Mouse (Mus musculus): ENCODE results near the gene Cmtm6.
"Not testable (repeated sequence)": the region's sequence is repeated elsewhere in the genome, so short reads cannot be mapped to it uniquely, and the experiment has no call there.

Cmtm6 gene

GRCm38 (mm10) chr9:114731011-114731755 lies at the start of gene Cmtm6:
Cmtm6 (plus strand) TSS chr9:114731116.
- peak; percentile 94 to 95 for DNase-seq

GRCm38 (mm10) chr9:114682193-114682592 lies 48.7 kb upstream of the Cmtm6 start:
- no peak for DNase-seq

- DNase-seq: no peak
Observed at GRCm38 (mm10) chr9:114686245-114686644, 44.7 kb upstream of the Cmtm6 start.

GRCm38 (mm10) chr9:114687639-114688038 lies 43.3 kb upstream of the Cmtm6 start:
- no peak for DNase-seq

- DNase-seq: peak; percentile 93 to 94
Observed at GRCm38 (mm10) chr9:114688252-114688952, 42.5 kb upstream of the Cmtm6 start, which contains the start of gene Dync1li1. Dync1li1 (plus strand) TSS chr9:114688790.

- no peak for DNase-seq
Observed at GRCm38 (mm10) chr9:114688953-114689407, 41.9 kb upstream of the Cmtm6 start.

- DNase-seq: no peak
Observed at GRCm38 (mm10) chr9:114690119-114690601, 40.8 kb upstream of the Cmtm6 start.

GRCm38 (mm10) chr9:114691112-114691511 lies 39.8 kb upstream of the Cmtm6 start:
- no peak for DNase-seq

GRCm38 (mm10) chr9:114695662-114696061 lies 35.3 kb upstream of the Cmtm6 start:
- not testable (repeated sequence) for DNase-seq

GRCm38 (mm10) chr9:114697072-114697471 lies 33.8 kb upstream of the Cmtm6 start:
- no peak for DNase-seq

GRCm38 (mm10) chr9:114697926-114698325 lies 33.0 kb upstream of the Cmtm6 start:
- DNase-seq: no peak

GRCm38 (mm10) chr9:114699262-114699661 lies 31.7 kb upstream of the Cmtm6 start:
- DNase-seq: no peak

- DNase-seq: no peak
Observed at GRCm38 (mm10) chr9:114699882-114700665, 30.8 kb upstream of the Cmtm6 start.

GRCm38 (mm10) chr9:114701031-114701430 lies 29.9 kb upstream of the Cmtm6 start:
- no peak for DNase-seq

GRCm38 (mm10) chr9:114701921-114702320 lies 29.0 kb upstream of the Cmtm6 start:
- DNase-seq: no peak

GRCm38 (mm10) chr9:114707805-114708204 lies 23.1 kb upstream of the Cmtm6 start:
- no peak for DNase-seq

- no peak for DNase-seq
Observed at GRCm38 (mm10) chr9:114710345-114710744, 20.6 kb upstream of the Cmtm6 start.

- no peak for DNase-seq
Observed at GRCm38 (mm10) chr9:114713481-114713880, 17.4 kb upstream of the Cmtm6 start.

GRCm38 (mm10) chr9:114716677-114717331 lies 14.1 kb upstream of the Cmtm6 start:
- DNase-seq: no peak

- no peak for DNase-seq
Observed at GRCm38 (mm10) chr9:114727315-114727714, 3.6 kb upstream of the Cmtm6 start.

- DNase-seq: not testable (repeated sequence)
Observed at GRCm38 (mm10) chr9:114728432-114728831, 2.5 kb upstream of the Cmtm6 start.

Measured in thymus, adult 18-20 months (tissue).